Mouse (Mus musculus): Measurements from ENCODE around the gene Pdzd2. TPM values are rescaled to one million over a fixed set of nuclear protein-coding genes. Genes with fewer than 3 reads are reported as not detected.

Pdzd2 gene
- polyA plus RNA-seq, 2 experiments = 0.19 to 0.89 TPM

DNA sequence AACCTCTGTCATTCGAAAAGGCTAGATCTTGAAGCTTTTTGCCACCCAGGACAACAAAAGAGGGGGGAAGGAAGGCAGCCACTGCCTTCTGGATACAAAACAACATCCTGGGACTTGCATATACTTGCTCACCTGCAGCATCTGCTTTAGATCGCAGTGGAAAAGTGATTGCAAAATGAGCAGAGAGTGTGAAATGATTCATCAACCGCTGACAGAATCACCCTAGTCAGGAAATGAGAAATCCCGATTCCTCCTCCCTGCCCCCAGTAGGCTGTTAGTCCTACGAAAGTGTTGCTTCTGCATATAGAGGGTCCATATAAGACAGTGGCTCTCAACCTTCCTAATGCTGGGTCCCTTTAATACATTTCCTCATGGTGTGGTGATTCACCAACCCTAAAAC is 258.5 kb downstream of the Pdzd2 start:
- Histone ChIP-seq H3K4me1 (replicated peaks; ENCODE audit: control insufficient read depth in 2 of 2, insufficient read depth in 2 of 2, low read length in 1 of 2) (no peaks in the 10 kb centered on the region), H3K27ac (no peak overlapping the region), H3K9me3 (ENCODE audit: control insufficient read depth, low read length) (no peaks in the 10 kb centered on the region), H3K4me3 (ENCODE audit: insufficient read depth in 1 of 2, low read depth in 2 of 2, low read length in 2 of 2) (no peak overlapping the region), H3K36me3 (replicated peaks; ENCODE audit: control insufficient read depth, insufficient read depth, low read depth) (no peaks in the 10 kb centered on the region), H3K4me2 (ENCODE audit: low read depth) (no peak overlapping the region), H3K27me3 (ENCODE audit: control insufficient read depth, insufficient read depth, low read length) (no peaks in the 10 kb centered on the region), H3K9ac (replicated peaks) (no peak overlapping the region)
- TF ChIP-seq CTCF (IDR thresholded peaks at IDR 0.05; ENCODE audit: low read depth) (no peak), EP300 (IDR thresholded peaks at IDR 0.05; ENCODE audit: low read depth) (no peak)
- DNase-seq (ENCODE audit: low read depth in 3 of 3, low spot score in 3 of 3) (no peak), ATAC-seq (ENCODE audit: insufficient read depth) (no peak)
- 51% methylated on average over 5 of the region's 5 CpGs for whole genome bisulfite sequencing (ENCODE audit: insufficient replicate concordance)

DNA sequence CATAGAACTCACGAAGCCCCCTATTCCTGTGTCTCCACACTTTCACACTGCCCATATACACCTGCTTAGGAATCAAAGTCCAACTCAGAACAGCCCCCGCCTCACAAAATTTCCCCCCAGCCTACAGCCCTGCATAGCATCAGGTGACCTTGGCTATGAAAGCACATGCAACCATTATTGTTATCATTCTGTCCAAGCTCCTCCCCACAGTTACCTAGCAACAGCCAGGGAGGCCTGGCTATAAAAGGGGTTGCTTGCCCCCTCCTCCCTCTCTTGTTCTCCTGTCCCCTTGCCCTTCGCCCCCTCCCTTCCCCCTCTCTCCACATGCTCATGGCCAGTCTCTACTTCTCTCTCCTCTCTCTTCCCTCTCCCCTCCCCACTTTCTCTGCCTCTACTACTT is 259.4 kb downstream of the Pdzd2 start:
- H3K4me2 ChIP-seq (ENCODE audit: low read depth) = no peak overlapping the region
- no peaks in the 10 kb centered on the region for H3K9me3 ChIP-seq (ENCODE audit: control insufficient read depth, low read length)
- H3K27ac ChIP-seq = no peak overlapping the region
- DNase-seq (ENCODE audit: low read depth in 3 of 3, low spot score in 3 of 3) (no peak), ATAC-seq (ENCODE audit: insufficient read depth) (no peak)
- H3K27me3 ChIP-seq (ENCODE audit: control insufficient read depth, insufficient read depth, low read length) = no peaks in the 10 kb centered on the region
- 58% methylated on average over 3 of the region's 3 CpGs for WGBS (ENCODE audit: insufficient replicate concordance)
- H3K4me1 ChIP-seq (replicated peaks; ENCODE audit: control insufficient read depth in 2 of 2, insufficient read depth in 2 of 2, low read length in 1 of 2) = no peaks in the 10 kb centered on the region
- no peak overlapping the region for H3K4me3 ChIP-seq (ENCODE audit: insufficient read depth in 1 of 2, low read depth in 2 of 2, low read length in 2 of 2)
- TF ChIP-seq CTCF (IDR thresholded peaks at IDR 0.05; ENCODE audit: low read depth) (no peak), EP300 (IDR thresholded peaks at IDR 0.05; ENCODE audit: low read depth) (no peak)
- H3K36me3 ChIP-seq (replicated peaks; ENCODE audit: control insufficient read depth, insufficient read depth, low read depth) = no peaks in the 10 kb centered on the region
- H3K9ac ChIP-seq (replicated peaks) = no peak overlapping the region

- Histone ChIP-seq H3K36me3 (replicated peaks; ENCODE audit: control insufficient read depth, insufficient read depth, low read depth) (no peaks in the 10 kb centered on the region), H3K9me3 (ENCODE audit: control insufficient read depth, low read length) (no peaks in the 10 kb centered on the region), H3K4me3 (ENCODE audit: insufficient read depth in 1 of 2, low read depth in 2 of 2, low read length in 2 of 2) (no peak overlapping the region), H3K9ac (replicated peaks) (no peak overlapping the region), H3K4me2 (ENCODE audit: low read depth) (no peak overlapping the region), H3K27ac (no peak overlapping the region), H3K4me1 (replicated peaks; ENCODE audit: control insufficient read depth in 2 of 2, insufficient read depth in 2 of 2, low read length in 1 of 2) (no peaks in the 10 kb centered on the region), H3K27me3 (ENCODE audit: control insufficient read depth, insufficient read depth, low read length) (no peaks in the 10 kb centered on the region)
- no peak for DNase-seq (ENCODE audit: low read depth in 3 of 3, low spot score in 3 of 3)
- WGBS (ENCODE audit: insufficient replicate concordance) = 41% methylated on average over 5 of the region's 5 CpGs
- TF ChIP-seq CTCF (IDR thresholded peaks at IDR 0.05; ENCODE audit: low read depth) (no peak), EP300 (IDR thresholded peaks at IDR 0.05; ENCODE audit: low read depth) (no peak)
- no peak for ATAC-seq (ENCODE audit: insufficient read depth)
Observed at GRCm38 (mm10) chr15:12479326-12479725, 260.4 kb downstream of the Pdzd2 start.

GRCm38 (mm10) chr15:12473596-12473995 is 266.1 kb downstream of the Pdzd2 start:
- ATAC-seq (ENCODE audit: insufficient read depth) (no peak), DNase-seq (ENCODE audit: low read depth in 3 of 3, low spot score in 3 of 3) (no peak)
- Histone ChIP-seq H3K4me3 (ENCODE audit: insufficient read depth in 1 of 2, low read depth in 2 of 2, low read length in 2 of 2) (no peak overlapping the region), H3K9me3 (ENCODE audit: control insufficient read depth, low read length) (no peaks in the 10 kb centered on the region), H3K4me2 (ENCODE audit: low read depth) (no peak overlapping the region), H3K36me3 (replicated peaks; ENCODE audit: control insufficient read depth, insufficient read depth, low read depth) (no peaks in the 10 kb centered on the region), H3K9ac (replicated peaks) (no peak overlapping the region), H3K4me1 (replicated peaks; ENCODE audit: control insufficient read depth in 2 of 2, insufficient read depth in 2 of 2, low read length in 1 of 2) (no peaks in the 10 kb centered on the region), H3K27me3 (ENCODE audit: control insufficient read depth, insufficient read depth, low read length) (no peaks in the 10 kb centered on the region), H3K27ac (no peak overlapping the region)
- no peak for TF ChIP-seq CTCF (IDR thresholded peaks at IDR 0.05; ENCODE audit: low read depth)
- no peak for TF ChIP-seq EP300 (IDR thresholded peaks at IDR 0.05; ENCODE audit: low read depth)
- 63% methylated on average over 7 of the region's 7 CpGs for WGBS (ENCODE audit: insufficient replicate concordance)

DNA sequence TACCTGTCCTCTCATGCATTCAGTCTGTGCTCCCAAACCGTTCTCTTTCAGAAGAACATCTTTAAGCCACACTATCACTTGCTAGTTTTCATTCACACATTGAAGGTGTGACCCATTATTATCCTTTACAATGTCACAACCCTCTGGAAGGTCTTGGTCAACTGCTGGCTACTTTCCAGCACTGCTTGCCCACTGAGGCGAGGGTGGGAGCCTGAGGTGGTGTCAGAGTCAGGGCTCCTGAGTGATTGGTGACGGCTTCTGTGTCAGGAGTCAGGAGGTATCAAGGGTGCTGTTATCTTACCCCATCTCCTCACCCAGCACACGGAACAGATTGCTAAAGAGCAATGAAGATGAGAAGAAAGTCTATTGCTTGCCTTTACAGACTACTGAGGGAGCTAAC is 267.1 kb downstream of the Pdzd2 start:
- ATAC-seq (ENCODE audit: insufficient read depth) = no peak
- no peaks in the 10 kb centered on the region for H3K36me3 ChIP-seq (replicated peaks; ENCODE audit: control insufficient read depth, insufficient read depth, low read depth)
- 46% methylated on average over 4 of the region's 4 CpGs for WGBS (ENCODE audit: insufficient replicate concordance)
- H3K4me2 ChIP-seq (ENCODE audit: low read depth) = no peak overlapping the region
- H3K9ac ChIP-seq (replicated peaks) = no peak overlapping the region
- H3K4me3 ChIP-seq (ENCODE audit: insufficient read depth in 1 of 2, low read depth in 2 of 2, low read length in 2 of 2) = no peak overlapping the region
- H3K27ac ChIP-seq = no peak overlapping the region
- no peaks in the 10 kb centered on the region for H3K9me3 ChIP-seq (ENCODE audit: control insufficient read depth, low read length)
- no peaks in the 10 kb centered on the region for H3K4me1 ChIP-seq (replicated peaks; ENCODE audit: control insufficient read depth in 2 of 2, insufficient read depth in 2 of 2, low read length in 1 of 2)
- no peaks in the 10 kb centered on the region for H3K27me3 ChIP-seq (ENCODE audit: control insufficient read depth, insufficient read depth, low read length)
- TF ChIP-seq EP300 (IDR thresholded peaks at IDR 0.05; ENCODE audit: low read depth) (no peak), CTCF (IDR thresholded peaks at IDR 0.05; ENCODE audit: low read depth) (no peak)
- DNase-seq (ENCODE audit: low read depth in 3 of 3, low spot score in 3 of 3) = no peak
